Mouse (Mus musculus) heart, adult 18-20 months (tissue): ENCODE measurements around the gene Igsf9b. TPM values are rescaled to one million over a fixed set of nuclear protein-coding genes. Genes with fewer than 3 reads are reported as not detected.

ENCODE experiments used
- DNase-seq, 2 experiments: peaks; one replicate each; pipeline ENCODE4 v3.0.0; 2021 to 2022; ENCODE audit warnings: mixed read lengths in 1 of 2
- total RNA-seq, 2 experiments: library from RNA; stranded (reverse); gene quantifications; 2 replicates each; pipeline ENCODE4 v1.2.3; 2021

Gene Igsf9b
- total RNA-seq, 2 experiments from 2014 or later = 3.6 to 3.8 TPM

DNA sequence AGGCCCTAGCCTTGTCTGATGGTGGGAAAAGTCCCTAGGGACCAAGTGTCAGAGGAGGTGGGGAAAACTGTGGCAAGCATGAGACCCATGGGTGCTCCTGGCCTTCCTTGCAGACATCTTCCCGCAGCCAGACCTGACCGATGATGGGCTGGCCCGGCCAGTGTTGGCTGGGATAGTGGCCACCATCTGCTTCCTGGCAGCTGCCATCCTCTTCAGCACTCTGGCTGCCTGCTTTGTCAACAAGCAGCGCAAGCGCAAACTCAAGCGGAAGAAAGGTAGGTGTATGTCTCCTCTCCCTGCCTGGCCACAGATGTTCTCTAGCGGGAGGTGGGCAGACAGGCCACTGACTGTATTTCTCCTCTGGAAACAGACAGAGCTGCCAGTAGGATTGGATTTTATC lies 32.5 kb downstream of the Igsf9b start:
- DNase-seq = no peak

DNA sequence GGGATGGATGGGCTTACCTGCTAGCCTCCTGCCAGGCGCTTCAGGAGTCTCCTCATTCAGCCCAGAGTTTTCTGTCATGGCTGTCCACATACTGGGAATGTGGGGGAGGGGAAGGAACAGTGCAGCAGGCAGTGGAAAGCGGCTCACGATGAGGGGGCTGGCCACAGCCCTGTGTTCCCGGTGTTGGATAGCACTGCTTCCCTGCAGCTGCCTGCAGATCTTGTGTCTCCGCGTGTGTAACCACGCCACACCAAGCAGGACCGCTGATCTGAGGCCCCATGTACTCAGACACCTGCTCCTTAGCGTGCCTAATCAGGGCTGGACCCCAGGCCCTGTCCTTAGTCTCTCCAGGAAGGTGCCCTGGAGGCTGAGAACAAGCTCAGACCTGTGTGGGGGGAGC lies 35.9 kb downstream of the Igsf9b start:
- DNase-seq = no peak

DNA sequence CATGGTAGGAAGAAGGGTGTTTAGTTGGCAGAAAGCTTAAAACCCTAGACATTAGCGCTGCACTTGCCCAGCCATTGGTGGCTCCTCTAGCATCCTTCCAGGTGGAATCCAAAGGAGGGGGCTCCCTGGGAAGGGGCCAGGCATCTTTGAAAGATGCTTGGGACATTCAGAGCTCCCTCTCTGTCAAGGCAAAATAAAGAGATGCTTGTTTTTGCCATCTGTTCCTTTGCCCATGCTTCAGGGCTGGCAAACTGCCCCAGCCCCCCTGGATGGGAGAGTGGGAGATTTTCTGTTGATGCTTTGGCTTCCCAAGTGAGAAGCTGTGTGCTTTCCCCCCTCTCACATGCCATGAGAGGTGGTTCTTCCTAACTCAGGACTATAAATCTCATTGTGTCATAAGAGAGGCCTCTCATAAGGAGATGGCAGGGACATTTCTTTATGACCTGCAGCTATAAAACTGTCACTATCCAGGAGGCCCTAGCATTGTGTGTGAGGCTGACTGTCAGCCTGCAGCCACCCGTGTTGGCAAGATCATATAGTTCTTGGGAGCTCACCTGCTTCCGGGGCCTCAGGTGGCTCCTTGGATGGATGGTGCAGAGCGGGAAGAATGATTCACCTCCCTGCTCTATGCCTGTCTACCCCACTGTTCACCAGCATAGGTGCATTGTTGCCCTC lies 38.1 kb downstream of the Igsf9b start:
- no peak for DNase-seq

DNA sequence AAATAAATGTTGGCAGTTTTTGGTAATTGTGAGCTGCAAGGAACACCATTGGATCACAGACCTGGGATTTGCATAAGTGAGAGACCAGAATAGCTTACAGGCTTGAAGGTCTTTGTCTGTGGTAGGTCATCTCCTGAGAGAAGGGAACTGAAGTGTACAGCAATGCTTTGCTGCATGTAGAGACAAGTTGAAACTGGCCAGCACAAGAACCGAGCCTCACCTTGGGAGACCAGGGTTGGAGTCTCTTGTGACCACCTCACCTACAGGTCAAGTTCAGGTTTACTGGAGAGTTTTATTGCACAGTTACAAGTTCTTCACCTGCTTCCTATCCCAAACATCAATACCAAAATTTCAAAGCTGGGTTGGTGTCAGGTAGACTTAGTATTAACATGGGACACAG lies 40.2 kb downstream of the Igsf9b start:
- DNase-seq = no peak

DNA sequence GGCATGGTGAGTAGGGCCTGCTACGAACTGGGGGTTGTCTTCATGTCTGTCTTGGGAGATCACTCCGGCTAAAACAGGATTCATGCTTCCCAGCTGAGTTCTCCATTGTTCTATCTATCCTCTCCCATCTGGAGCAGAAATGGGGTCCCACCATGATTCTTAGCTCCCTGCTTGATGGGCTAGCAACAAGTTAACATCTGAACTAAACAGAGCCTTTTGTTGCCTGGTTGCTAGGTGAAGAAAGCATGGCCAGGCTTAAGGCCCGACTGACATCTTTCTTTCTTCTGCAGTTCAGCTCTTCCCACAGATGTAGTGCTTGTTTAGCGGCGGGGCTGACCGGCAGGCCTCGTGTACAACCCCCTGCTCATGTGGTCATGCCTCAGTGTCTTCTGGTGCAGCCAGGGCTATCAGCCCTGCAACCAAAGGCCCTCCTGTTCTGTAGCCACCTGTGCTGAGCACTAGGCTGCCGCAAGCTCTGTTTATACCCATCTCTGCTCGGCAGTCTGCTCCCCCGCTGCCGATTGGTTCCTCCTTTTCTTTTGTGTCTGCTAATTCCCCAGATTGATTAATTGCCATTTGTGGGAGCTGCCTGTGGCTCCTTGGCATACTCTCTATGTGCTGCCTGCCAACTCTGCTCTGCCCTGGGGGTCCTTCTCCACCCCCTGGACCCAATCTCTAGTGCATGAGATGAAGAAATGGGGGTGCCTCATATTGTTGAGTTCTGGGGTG lies 47.7 kb downstream of the Igsf9b start:
- no peak for DNase-seq

DNA sequence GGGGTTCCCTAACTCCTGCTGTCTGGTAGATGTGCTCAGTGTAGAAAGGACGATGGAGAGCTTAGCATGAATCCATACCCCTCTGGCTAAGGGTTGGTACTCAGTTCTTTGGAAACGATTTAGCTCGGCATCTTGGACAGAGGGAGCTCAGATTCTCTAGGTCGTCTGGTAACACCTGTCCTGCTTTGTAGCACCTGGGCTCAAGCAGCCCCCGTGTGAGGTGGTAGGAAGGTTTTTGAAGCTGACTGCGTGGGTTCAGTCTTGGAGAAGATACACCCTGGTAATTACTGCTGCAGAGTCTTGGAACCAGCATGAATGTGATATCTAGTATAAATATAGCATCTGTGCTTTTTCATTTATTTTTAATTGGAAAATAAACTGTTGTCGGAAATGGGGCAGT lies 54.1 kb downstream of the Igsf9b start:
- no peak for DNase-seq

DNA sequence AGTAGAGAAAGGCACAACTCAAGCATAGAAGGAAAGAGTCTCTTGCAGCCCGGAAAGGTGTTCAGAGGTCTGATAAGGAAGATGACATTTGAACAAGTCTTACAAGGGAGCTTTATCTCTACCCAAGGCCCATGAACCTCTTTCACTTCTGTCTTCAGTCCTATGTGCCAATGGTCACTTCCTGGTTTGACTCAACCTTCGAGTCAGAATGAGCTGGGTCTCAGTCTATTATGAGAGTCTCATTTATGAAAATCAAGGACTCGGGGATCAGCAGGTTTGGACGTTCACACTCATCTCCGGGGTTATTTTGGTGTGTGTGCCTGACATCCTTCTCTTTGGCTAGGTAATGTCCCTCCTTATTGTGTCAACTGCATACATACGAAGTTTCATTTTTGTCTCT lies 58.9 kb downstream of the Igsf9b start:
- DNase-seq = no peak

DNA sequence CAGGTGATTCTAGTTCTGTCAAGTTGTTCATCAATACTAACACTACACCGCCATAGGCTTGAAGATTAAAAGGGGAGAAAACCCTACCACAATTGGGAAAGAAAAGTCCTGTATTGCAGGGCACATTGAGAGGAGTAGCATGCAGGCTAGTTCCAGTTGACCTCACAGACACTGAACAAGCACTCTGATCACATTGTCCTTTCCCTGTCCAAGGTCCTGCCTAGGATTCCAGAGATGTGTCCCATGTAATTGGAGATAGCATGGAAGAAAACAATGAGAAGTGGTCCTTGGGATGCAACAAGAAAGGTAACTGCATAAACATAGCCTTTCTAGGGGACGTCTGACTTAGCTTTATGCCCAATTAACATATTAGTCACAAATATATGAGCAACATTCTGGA lies 68.2 kb downstream of the Igsf9b start:
- peak in 1 of 2 experiments; percentile 5 for DNase-seq

DNA sequence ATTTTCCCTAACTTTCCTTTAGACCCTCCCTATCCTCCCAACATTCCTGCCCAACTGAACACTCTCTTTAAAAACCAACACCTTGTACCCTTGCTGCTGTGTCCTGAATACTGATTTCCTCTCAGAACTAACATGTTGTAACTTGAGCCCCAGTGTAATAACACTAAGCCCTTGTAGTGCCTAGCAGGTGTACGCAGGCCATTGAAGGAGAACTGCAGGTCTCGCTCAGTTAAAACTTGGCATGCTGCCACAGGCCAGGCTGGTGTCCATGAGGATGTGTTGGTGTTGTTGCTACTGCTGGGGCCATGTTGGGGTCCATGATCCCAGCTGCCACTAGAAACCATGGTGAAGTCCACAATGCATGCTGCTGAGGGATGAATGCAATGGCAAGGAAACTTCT lies 70.1 kb downstream of the Igsf9b start:
- no peak for DNase-seq

DNA sequence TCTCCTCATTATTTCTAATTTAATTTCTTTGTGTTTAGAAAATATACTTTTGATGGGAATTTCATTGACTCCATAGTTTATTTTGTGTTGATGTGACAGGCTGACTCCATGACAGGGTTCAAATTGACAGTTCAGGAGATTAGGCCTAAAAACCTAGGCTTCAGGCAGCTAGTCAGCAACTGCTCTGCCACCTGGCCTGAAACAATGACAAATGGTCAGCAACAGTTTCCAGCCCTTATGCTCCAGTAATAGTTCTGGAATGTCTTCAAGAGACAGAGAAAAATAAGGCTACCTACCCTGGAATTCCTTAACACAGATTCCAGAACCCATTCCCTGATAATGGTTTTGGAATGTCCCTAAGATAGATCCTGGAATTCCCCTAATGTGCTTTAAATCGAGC lies 76.7 kb downstream of the Igsf9b start:
- no peak for DNase-seq

DNA sequence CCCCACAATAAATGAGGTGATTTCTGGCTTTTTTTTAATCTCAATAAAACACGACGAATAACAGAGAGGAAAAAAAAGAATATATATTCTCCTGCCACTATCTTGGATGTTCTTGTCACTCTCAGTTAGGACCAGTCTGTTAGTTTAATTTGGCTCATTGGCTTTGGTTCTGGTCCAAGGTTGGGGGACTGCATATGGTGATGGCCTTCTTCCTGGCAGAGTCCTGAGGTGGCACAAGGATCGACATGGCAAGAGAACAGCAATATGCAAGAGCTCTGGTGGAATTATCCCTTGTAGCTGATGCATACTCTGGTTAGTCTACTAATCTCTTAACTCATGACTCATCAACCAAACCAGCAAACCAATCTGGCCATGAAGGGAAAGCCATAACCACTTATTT lies 87.9 kb downstream of the Igsf9b start:
- no peak for DNase-seq

DNA sequence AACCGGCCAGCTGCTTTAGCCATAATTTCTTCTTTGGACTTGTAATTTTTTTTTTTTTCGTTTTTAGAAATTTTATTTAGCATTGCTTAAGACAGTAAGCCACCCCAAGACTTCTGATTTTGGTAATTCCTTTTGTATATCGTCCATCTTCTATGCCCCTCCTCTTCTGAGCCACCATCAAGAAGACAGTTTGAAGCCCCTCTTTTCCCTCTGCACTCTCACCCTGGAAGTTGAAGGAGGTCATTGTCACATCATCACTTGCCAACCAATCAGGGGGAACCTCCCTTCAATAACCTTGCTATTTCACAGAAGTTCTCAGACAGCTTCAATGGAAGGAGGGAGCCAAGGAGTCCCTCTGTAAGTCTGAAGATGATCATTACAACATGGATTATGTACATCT lies 97.5 kb downstream of the Igsf9b start, which contains the start of gene Spata19:
TSS of gene Spata19 (plus strand) at position 301 of the 400 bp plus-strand sequence.
- DNase-seq = no peak

DNA sequence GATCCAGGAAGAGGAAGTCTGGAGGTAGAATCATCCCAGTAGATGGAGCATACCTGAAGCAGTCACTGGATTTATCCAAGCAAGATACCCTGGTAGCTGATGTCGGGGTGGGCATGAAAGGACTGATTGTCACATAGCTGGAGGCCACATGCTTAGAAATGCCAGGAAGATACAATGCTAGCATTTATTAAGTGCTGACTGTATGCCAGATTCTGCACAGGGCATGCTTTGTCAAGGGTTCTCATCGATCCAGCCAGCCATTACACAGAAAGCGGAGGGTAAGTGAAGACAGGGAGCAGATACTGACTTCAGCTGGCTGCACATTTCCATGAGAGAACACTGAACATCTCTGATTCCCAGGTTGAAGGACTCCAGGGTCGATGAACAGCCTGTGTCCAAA lies 102.2 kb downstream of the Igsf9b start:
- no peak for DNase-seq

Other genes starting within 250 kb of the Igsf9b start
- 10 to 100 TPM; 12.4 to 13.9 TPM for gene Jam3, start 143.8 kb upstream of the Igsf9b start, total RNA-seq
- gene Spata19, start 97.6 kb downstream of the Igsf9b start, total RNA-seq = not detected